Mouse (Mus musculus): ENCODE data around the gene Rab5c. TPM values are rescaled to one million over a fixed set of nuclear protein-coding genes. Genes with fewer than 3 reads are reported as not detected.
A peak's percentile ranks its signal among the peaks of the same experiment; 100 is the strongest.

The Rab5c gene
- polyA plus RNA-seq, 2 experiments = 57.4 to 109 TPM

DNA sequence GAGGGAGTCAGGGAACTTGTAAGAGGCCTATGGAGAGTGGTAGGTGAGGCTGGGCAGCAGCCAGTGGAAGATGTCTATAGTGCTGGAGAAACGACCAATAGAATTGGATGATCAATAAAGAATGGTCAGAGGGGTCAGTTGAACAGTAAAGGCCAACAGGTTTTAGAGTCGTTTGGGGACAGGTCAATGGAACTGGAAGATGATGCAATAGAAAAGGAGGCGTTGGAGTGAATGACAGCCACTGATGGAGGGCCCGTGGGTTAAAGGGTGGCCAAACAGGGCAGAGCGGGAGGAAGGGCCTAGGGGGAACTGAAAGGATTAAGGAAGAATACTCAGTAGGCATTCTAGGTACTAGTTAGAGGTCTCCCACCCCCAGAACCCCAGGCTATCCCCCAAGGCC is 9.1 kb upstream of the Rab5c start:
- H3K9me3 ChIP-seq (ENCODE audit: control insufficient read depth, low read length) = no peaks in the 10 kb centered on the region
- ATAC-seq (ENCODE audit: insufficient read depth) = peak; percentile 40; the same call in 1 of the 2 replicates
- H3K4me3 ChIP-seq (ENCODE audit: insufficient read depth in 1 of 2, low read depth in 2 of 2, low read length in 2 of 2) = no peak overlapping the region
- H3K4me2 ChIP-seq (ENCODE audit: low read depth) = no peak overlapping the region
- H3K27me3 ChIP-seq (ENCODE audit: control insufficient read depth, insufficient read depth, low read length) = peaks cover 16% of the 10 kb centered on the region
- TF ChIP-seq CTCF (IDR thresholded peaks at IDR 0.05; ENCODE audit: low read depth) = no peak
- TF ChIP-seq EP300 (IDR thresholded peaks at IDR 0.05; ENCODE audit: low read depth) = no peak
- no peaks in the 10 kb centered on the region for H3K36me3 ChIP-seq (replicated peaks; ENCODE audit: control insufficient read depth, insufficient read depth, low read depth)
- no peak for DNase-seq (ENCODE audit: low read depth in 3 of 3, low spot score in 3 of 3)
- H3K27ac ChIP-seq = no peak overlapping the region
- H3K9ac ChIP-seq (replicated peaks) = no peak overlapping the region
- H3K4me1 ChIP-seq (replicated peaks; ENCODE audit: control insufficient read depth in 2 of 2, insufficient read depth in 2 of 2, low read length in 1 of 2) = 0 out of 4 replicates have a peak, but pooled peaks cover 0 to 5% of the 10 kb centered on the region in 2 experiments
- WGBS (ENCODE audit: insufficient replicate concordance) = 38% methylated on average over 5 of the region's 5 CpGs

DNA sequence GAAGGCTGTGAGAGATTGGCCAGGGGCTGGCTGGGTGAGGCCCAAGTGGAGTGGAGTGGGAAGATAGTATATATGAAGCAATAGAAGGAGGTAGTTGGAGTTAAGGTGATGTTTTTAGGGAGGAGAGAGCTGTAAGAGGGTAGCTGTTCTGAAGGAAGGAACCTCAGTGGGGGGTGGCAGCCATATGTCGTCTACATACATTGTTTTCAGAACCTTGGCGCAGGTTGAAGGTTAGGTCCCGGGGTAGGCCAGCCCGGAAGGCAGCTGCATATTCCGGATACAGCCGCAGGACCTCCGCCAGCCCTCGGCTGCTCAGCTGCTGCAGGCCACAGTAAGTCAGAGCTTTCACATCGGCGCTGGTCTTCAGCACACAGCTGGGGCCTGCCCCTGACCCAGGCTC is 8.5 kb upstream of the Rab5c start:
- no peak overlapping the region for H3K4me3 ChIP-seq (ENCODE audit: insufficient read depth in 1 of 2, low read depth in 2 of 2, low read length in 2 of 2)
- WGBS (ENCODE audit: insufficient replicate concordance) = 84% methylated on average over 10 of the region's 10 CpGs
- H3K27ac ChIP-seq = no peak overlapping the region
- DNase-seq (ENCODE audit: low read depth in 3 of 3, low spot score in 3 of 3) (no peak), ATAC-seq (ENCODE audit: insufficient read depth) (no peak)
- no peak for TF ChIP-seq EP300 (IDR thresholded peaks at IDR 0.05; ENCODE audit: low read depth)
- no peak for TF ChIP-seq CTCF (IDR thresholded peaks at IDR 0.05; ENCODE audit: low read depth)
- H3K4me2 ChIP-seq (ENCODE audit: low read depth) = no peak overlapping the region
- H3K4me1 ChIP-seq (replicated peaks; ENCODE audit: control insufficient read depth in 2 of 2, insufficient read depth in 2 of 2, low read length in 1 of 2) = 0 out of 4 replicates have a peak, but pooled peaks cover 0 to 5% of the 10 kb centered on the region in 2 experiments
- peaks cover 16% of the 10 kb centered on the region for H3K27me3 ChIP-seq (ENCODE audit: control insufficient read depth, insufficient read depth, low read length)
- no peaks in the 10 kb centered on the region for H3K9me3 ChIP-seq (ENCODE audit: control insufficient read depth, low read length)
- no peak overlapping the region for H3K9ac ChIP-seq (replicated peaks)
- H3K36me3 ChIP-seq (replicated peaks; ENCODE audit: control insufficient read depth, insufficient read depth, low read depth) = no peaks in the 10 kb centered on the region

DNA sequence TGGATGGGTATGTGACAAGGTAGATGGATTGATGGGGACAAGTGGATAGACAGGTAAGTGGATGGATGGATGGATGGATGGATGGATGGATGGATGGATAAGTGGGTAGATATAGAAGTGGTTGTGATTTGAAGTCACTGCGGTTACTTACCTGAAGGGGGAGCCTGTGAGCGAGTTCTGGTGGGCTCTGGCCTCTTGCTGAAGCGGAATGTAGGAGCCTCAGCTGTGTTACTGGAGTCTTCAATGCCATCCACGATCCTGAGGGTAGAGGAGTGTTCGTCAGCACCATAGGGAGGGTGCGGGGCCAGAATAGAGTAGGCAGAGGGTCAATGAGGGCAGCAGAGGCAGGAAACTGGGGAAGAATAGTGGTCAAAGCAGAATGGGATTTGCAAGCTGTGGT is 7.1 kb upstream of the Rab5c start:
- 12% methylated on average over 6 of the region's 6 CpGs for WGBS (ENCODE audit: insufficient replicate concordance)
- Histone ChIP-seq H3K4me1 (replicated peaks; ENCODE audit: control insufficient read depth in 2 of 2, insufficient read depth in 2 of 2, low read length in 1 of 2) (0 out of 4 replicates have a peak, but pooled peaks cover 0 to 5% of the 10 kb centered on the region in 2 experiments), H3K9ac (replicated peaks) (no peak overlapping the region), H3K36me3 (replicated peaks; ENCODE audit: control insufficient read depth, insufficient read depth, low read depth) (no peaks in the 10 kb centered on the region), H3K27ac (no peak overlapping the region), H3K27me3 (ENCODE audit: control insufficient read depth, insufficient read depth, low read length) (peaks cover 13% of the 10 kb centered on the region), H3K4me2 (ENCODE audit: low read depth) (no peak overlapping the region), H3K4me3 (ENCODE audit: insufficient read depth in 1 of 2, low read depth in 2 of 2, low read length in 2 of 2) (no peak overlapping the region), H3K9me3 (ENCODE audit: control insufficient read depth, low read length) (no peaks in the 10 kb centered on the region)
- ATAC-seq (ENCODE audit: insufficient read depth) (peak; percentile 29; the same call in 1 of the 2 replicates), DNase-seq (ENCODE audit: low read depth in 3 of 3, low spot score in 3 of 3) (no peak)
- TF ChIP-seq CTCF (IDR thresholded peaks at IDR 0.05; ENCODE audit: low read depth) (peak; percentile 81), EP300 (IDR thresholded peaks at IDR 0.05; ENCODE audit: low read depth) (no peak)

DNA sequence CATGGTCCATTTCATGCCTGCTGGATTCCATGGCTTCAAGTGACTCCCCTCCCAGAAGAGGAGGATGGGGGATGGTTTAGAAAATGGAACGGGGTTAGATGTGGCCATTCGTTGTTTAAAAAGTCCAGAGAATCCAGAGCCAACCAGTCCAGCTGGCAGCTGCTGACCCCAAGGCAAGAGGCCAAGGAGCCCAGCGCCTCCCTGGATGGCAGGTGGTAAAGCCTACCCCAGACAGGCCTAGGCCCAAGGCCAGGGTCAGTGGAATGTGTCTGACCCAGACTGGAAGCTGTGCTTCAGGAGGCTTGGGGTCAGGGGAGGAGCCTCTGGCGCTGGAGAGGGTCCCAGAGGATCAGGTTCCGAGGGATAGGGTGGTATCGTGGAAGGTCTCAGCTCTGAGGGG is 3.3 kb upstream of the Rab5c start:
- DNase-seq (ENCODE audit: low read depth in 3 of 3, low spot score in 3 of 3) (no peak), ATAC-seq (ENCODE audit: insufficient read depth) (no peak)
- no peaks in the 10 kb centered on the region for H3K9me3 ChIP-seq (ENCODE audit: control insufficient read depth, low read length)
- WGBS (ENCODE audit: insufficient replicate concordance) = 68% methylated on average over 6 of the region's 6 CpGs
- H3K36me3 ChIP-seq (replicated peaks; ENCODE audit: control insufficient read depth, insufficient read depth, low read depth) = no peaks in the 10 kb centered on the region
- no peak overlapping the region for H3K4me2 ChIP-seq (ENCODE audit: low read depth)
- H3K4me1 ChIP-seq (replicated peaks; ENCODE audit: control insufficient read depth in 2 of 2, insufficient read depth in 2 of 2, low read length in 1 of 2) = peaks cover 13 to 15% of the 10 kb centered on the region in 2 experiments
- no peak overlapping the region for H3K9ac ChIP-seq (replicated peaks)
- TF ChIP-seq CTCF (IDR thresholded peaks at IDR 0.05; ENCODE audit: low read depth) (no peak), EP300 (IDR thresholded peaks at IDR 0.05; ENCODE audit: low read depth) (no peak)
- H3K4me3 ChIP-seq (ENCODE audit: insufficient read depth in 1 of 2, low read depth in 2 of 2, low read length in 2 of 2) = no peak overlapping the region
- H3K27me3 ChIP-seq (ENCODE audit: control insufficient read depth, insufficient read depth, low read length) = no peaks in the 10 kb centered on the region
- no peak overlapping the region for H3K27ac ChIP-seq

DNA sequence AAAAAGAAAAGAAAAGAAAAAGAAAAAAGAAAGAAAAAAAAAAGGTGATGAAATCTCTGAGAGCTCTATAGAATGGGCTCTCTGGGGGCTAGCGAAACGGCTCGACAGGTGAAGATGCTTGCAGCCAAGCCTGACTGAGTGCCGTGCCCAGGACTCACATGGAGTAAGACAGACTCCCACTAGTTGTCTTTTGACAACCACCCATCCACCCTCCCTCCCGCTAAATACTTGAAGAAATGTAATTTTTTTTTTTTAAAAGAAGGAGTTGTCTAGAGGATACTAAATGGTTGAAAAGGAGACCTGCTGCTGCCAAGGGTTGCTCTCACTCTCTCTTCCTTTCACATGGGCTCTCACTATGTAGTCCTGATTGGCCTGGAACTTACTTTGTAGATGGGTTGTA is 734 bp upstream of the Rab5c start:
- Histone ChIP-seq H3K27ac (peak overlapping the region; percentile 56), H3K4me2 (ENCODE audit: low read depth) (peak overlapping the region; percentile 63), H3K4me1 (replicated peaks; ENCODE audit: control insufficient read depth in 2 of 2, insufficient read depth in 2 of 2, low read length in 1 of 2) (peaks cover 22 to 32% of the 10 kb centered on the region in 2 experiments), H3K9me3 (ENCODE audit: control insufficient read depth, low read length) (no peaks in the 10 kb centered on the region), H3K36me3 (replicated peaks; ENCODE audit: control insufficient read depth, insufficient read depth, low read depth) (peaks cover 5% of the 10 kb centered on the region), H3K9ac (replicated peaks) (peak overlapping the region; percentile 55), H3K4me3 (ENCODE audit: insufficient read depth in 1 of 2, low read depth in 2 of 2, low read length in 2 of 2) (peak overlapping the region; percentile 25 to 100; a peak in 3 of 4 replicates), H3K27me3 (ENCODE audit: control insufficient read depth, insufficient read depth, low read length) (no peaks in the 10 kb centered on the region)
- DNase-seq (ENCODE audit: low read depth in 3 of 3, low spot score in 3 of 3) (no peak), ATAC-seq (ENCODE audit: insufficient read depth) (no peak)
- no peak for TF ChIP-seq CTCF (IDR thresholded peaks at IDR 0.05; ENCODE audit: low read depth)
- no peak for TF ChIP-seq EP300 (IDR thresholded peaks at IDR 0.05; ENCODE audit: low read depth)
- 29% methylated on average over 5 of the region's 5 CpGs for WGBS (ENCODE audit: insufficient replicate concordance)

Data from liver, embryonic 14.5 days (tissue).